29 mouse cellular contexts compared by ENCODE assay signal in genomic region chr11:12501721-12502120, GRCm38 (mm10). TPM values are rescaled to one million over a fixed set of nuclear protein-coding genes. Genes with fewer than 3 reads are reported as not detected.
"Had no signal": no experiment of that assay in that cellular context is flagged by ENCODE, and none has a peak within 500 bp of the region (broad histone marks: within the 10 kb centered on the region; RNA-seq: fewer than 3 reads in every experiment).

No protein-coding gene starts in this region.

- H3K27me3 ChIP-seq: embryonic facial prominence, embryonic 12.5 days; embryonic facial prominence, embryonic 13.5 days; embryonic facial prominence, embryonic 15.5 days; forebrain, embryonic 12.5 days; forebrain, embryonic 13.5 days; forebrain, embryonic 15.5 days had no signal

- H3K9ac ChIP-seq: embryonic facial prominence, embryonic 12.5 days; embryonic facial prominence, embryonic 13.5 days; embryonic facial prominence, embryonic 15.5 days; forebrain, embryonic 12.5 days; forebrain, embryonic 13.5 days; forebrain, embryonic 15.5 days; forebrain, postnatal 0 days had no signal

- H3K27ac ChIP-seq: embryonic facial prominence, embryonic 10.5 days; embryonic facial prominence, embryonic 12.5 days; embryonic facial prominence, embryonic 13.5 days; embryonic facial prominence, embryonic 15.5 days; forebrain, embryonic 10.5 days; forebrain, embryonic 12.5 days; forebrain, embryonic 13.5 days; forebrain, embryonic 15.5 days; gastrocnemius, adult 2 months; heart, adult 2 months had no signal

- DNase-seq: cerebellum, adult 2 months; cerebellum, adult 8-10 months; cerebellum, adult 9-10 months; cerebellum, adult 9-11 months; cerebellum, postnatal 10 days; cerebellum, postnatal 14 days; cerebellum, postnatal 25 days; cerebellum, postnatal 36 days; embryo, embryonic 11 days; forebrain, postnatal 0 days; gastrocnemius, adult 2 months; gastrocnemius, postnatal 10 days; gastrocnemius, postnatal 14 days; gastrocnemius, postnatal 25 days; gastrocnemius, postnatal 36 days; heart, adult 2 months had no signal

- H3K4me2 ChIP-seq: embryonic facial prominence, embryonic 12.5 days; embryonic facial prominence, embryonic 13.5 days; embryonic facial prominence, embryonic 15.5 days; forebrain, embryonic 12.5 days; forebrain, embryonic 13.5 days; forebrain, embryonic 15.5 days had no signal

- H3K36me3 ChIP-seq: embryonic facial prominence, embryonic 10.5 days; embryonic facial prominence, embryonic 12.5 days; embryonic facial prominence, embryonic 13.5 days; embryonic facial prominence, embryonic 15.5 days; forebrain, embryonic 10.5 days; forebrain, embryonic 12.5 days; forebrain, embryonic 15.5 days had no signal

- H3K4me3 ChIP-seq: embryonic facial prominence, embryonic 10.5 days; embryonic facial prominence, embryonic 12.5 days; embryonic facial prominence, embryonic 13.5 days; embryonic facial prominence, embryonic 15.5 days; erythroblast, embryonic 14.5 days; forebrain, embryonic 10.5 days; forebrain, embryonic 12.5 days; forebrain, embryonic 13.5 days; forebrain, embryonic 15.5 days; gastrocnemius, adult 2 months; heart, adult 2 months had no signal

- ATAC-seq: forebrain, embryonic 13.5 days; forebrain, embryonic 14.5 days; forebrain, embryonic 15.5 days; forebrain, embryonic 16.5 days; forebrain, postnatal 0 days had no signal

- H3K9me3 ChIP-seq: embryonic facial prominence, embryonic 10.5 days; embryonic facial prominence, embryonic 12.5 days; embryonic facial prominence, embryonic 13.5 days; embryonic facial prominence, embryonic 15.5 days; forebrain, embryonic 10.5 days; forebrain, embryonic 12.5 days; forebrain, embryonic 13.5 days; forebrain, embryonic 15.5 days had no signal

- H3K4me1 ChIP-seq: embryonic facial prominence, embryonic 10.5 days; embryonic facial prominence, embryonic 12.5 days; embryonic facial prominence, embryonic 13.5 days; embryonic facial prominence, embryonic 15.5 days; forebrain, embryonic 10.5 days; forebrain, embryonic 12.5 days; forebrain, embryonic 13.5 days; forebrain, embryonic 15.5 days had no signal

RNA-seq across cellular contexts. Expression of gene Cobl, which starts 37.0 kb away (rescaled TPM):
- total RNA-seq: common myeloid progenitor, adult 5-6 weeks; granulocyte monocyte progenitor cell, adult 5-6 weeks had no signal
